Mouse (Mus musculus): ENCODE measurements around the gene Camk2b. TPM values are rescaled to one million over a fixed set of nuclear protein-coding genes. Genes with fewer than 3 reads are reported as not detected.

Gene Camk2b
- total and polyA plus RNA-seq, 2 experiments from 2014 or later = 165 to 188 TPM

DNA sequence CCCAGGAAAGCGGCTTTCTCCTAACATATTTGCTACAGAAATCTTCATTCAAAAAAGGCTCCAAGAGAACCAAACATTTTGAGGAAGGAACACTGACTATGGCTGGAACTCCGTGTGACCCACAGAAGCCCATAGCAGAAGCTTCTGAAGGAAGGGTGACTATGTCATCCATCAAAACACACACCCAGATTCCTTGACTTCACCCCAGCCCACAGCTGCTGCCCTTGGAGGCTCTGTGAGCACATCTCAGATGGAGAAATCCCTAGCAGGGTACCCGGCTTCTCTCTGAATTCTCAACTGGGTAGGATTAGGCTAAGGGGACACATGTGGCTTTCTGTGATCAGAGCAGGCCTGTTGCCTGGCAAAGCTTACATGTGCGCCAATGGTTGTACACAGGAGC is 29.7 kb downstream of the Camk2b start:
- Histone ChIP-seq H3K9ac (replicated peaks; ENCODE audit: low read length) (no peak overlapping the region), H3K27ac (no peak overlapping the region), H3K9me3 (ENCODE audit: low read length) (no peaks in the 10 kb centered on the region), H3K4me1 (ENCODE audit: insufficient read depth, low read length) (peaks cover 9% of the 10 kb centered on the region; the same call in 1 of the 2 replicates), H3K4me2 (ENCODE audit: low read depth, low read length) (no peak overlapping the region), H3K36me3 (ENCODE audit: insufficient read depth, low read length) (no peaks in the 10 kb centered on the region), H3K27me3 (ENCODE audit: insufficient read depth, low read length) (no peaks in the 10 kb centered on the region), H3K4me3 (ENCODE audit: low read length) (no peak overlapping the region)
- 82% methylated on average over 4 of the region's 4 CpGs for WGBS
- ATAC-seq = no peak
- no peak for TF ChIP-seq CTCF (IDR thresholded peaks at IDR 0.05; ENCODE audit: low read depth)
- DNase-seq (ENCODE audit: low spot score) = no peak

DNA sequence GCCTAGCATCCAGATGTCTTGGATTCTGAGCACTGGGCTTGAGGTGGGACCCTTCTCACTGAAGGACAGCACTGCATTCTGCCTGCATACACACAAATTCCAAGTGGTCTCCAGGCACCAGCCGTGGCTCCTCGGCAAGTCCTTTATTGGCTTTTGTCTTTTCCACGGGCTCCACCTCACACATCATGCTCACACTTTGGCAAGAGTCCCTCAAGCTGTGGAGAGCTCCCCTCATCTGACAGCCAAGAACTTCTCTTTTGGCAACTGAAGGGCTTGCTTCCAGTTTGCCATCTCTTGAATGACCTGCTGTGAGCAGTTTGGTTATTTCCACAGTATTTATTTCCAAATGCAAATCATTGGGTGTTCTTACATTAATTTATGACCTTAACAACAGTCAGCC is 30.6 kb downstream of the Camk2b start:
- TF ChIP-seq CTCF (IDR thresholded peaks at IDR 0.05; ENCODE audit: low read depth) = no peak
- Histone ChIP-seq H3K27me3 (ENCODE audit: insufficient read depth, low read length) (no peaks in the 10 kb centered on the region), H3K4me3 (ENCODE audit: low read length) (no peak overlapping the region), H3K27ac (peak overlapping the region; percentile 11; the same call in 1 of the 2 replicates), H3K9ac (replicated peaks; ENCODE audit: low read length) (no peak overlapping the region), H3K4me1 (ENCODE audit: insufficient read depth, low read length) (peaks cover 12% of the 10 kb centered on the region), H3K4me2 (ENCODE audit: low read depth, low read length) (no peak overlapping the region), H3K36me3 (ENCODE audit: insufficient read depth, low read length) (no peaks in the 10 kb centered on the region), H3K9me3 (ENCODE audit: low read length) (no peaks in the 10 kb centered on the region)
- DNase-seq (ENCODE audit: low spot score) = peak; percentile 67
- ATAC-seq = no peak
- WGBS = 40% methylated on average over 3 of the region's 3 CpGs

DNA sequence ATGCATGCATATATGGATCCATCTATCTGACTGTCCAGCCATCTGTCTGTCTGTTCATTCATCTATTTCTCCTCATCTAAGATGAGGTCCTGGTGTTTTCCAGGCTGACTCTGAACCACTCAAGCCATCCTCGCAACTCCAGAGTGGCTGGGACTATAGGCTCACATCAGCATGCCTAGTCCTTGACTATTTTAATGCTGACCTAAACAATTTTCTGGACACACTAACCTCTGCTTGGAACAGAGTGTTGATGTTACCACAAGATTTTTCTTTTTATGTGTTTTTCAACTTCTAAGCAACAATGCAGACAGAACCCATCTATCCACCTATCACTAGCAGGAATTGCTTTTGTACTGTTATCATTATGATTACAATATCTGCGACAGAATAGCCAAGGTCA is 31.4 kb downstream of the Camk2b start:
- Histone ChIP-seq H3K4me1 (ENCODE audit: insufficient read depth, low read length) (peaks cover 12% of the 10 kb centered on the region), H3K4me2 (ENCODE audit: low read depth, low read length) (no peak overlapping the region), H3K36me3 (ENCODE audit: insufficient read depth, low read length) (no peaks in the 10 kb centered on the region), H3K4me3 (ENCODE audit: low read length) (no peak overlapping the region), H3K27ac (no peak overlapping the region), H3K27me3 (ENCODE audit: insufficient read depth, low read length) (no peaks in the 10 kb centered on the region), H3K9ac (replicated peaks; ENCODE audit: low read length) (no peak overlapping the region), H3K9me3 (ENCODE audit: low read length) (no peaks in the 10 kb centered on the region)
- 87% methylated on average over 2 of the region's 2 CpGs for WGBS
- no peak for DNase-seq (ENCODE audit: low spot score)
- no peak for ATAC-seq
- TF ChIP-seq CTCF (IDR thresholded peaks at IDR 0.05; ENCODE audit: low read depth) = no peak

DNA sequence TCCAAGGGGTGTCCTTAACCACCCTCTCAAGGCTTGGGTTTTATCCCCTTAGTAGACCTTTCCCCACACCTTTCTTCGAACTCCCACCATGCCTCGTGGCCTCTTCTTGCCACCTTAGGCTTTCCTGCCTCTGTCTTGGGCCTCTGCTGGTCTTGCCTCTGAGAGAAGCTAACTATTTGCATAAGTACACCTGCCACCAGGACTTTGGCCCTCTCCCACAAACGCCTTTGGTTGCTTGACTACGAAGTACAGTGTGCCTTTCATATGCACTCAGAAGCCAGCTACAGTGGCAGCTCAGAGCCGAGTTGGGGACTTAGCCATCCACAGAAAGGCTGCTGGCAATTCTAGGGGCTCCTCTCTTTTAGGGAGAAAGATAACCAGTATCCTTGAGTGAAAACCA is 32.4 kb downstream of the Camk2b start:
- Histone ChIP-seq H3K27me3 (ENCODE audit: insufficient read depth, low read length) (no peaks in the 10 kb centered on the region), H3K4me2 (ENCODE audit: low read depth, low read length) (no peak overlapping the region), H3K27ac (no peak overlapping the region), H3K4me3 (ENCODE audit: low read length) (no peak overlapping the region), H3K36me3 (ENCODE audit: insufficient read depth, low read length) (no peaks in the 10 kb centered on the region), H3K9ac (replicated peaks; ENCODE audit: low read length) (no peak overlapping the region), H3K9me3 (ENCODE audit: low read length) (no peaks in the 10 kb centered on the region), H3K4me1 (ENCODE audit: insufficient read depth, low read length) (peaks cover 12% of the 10 kb centered on the region)
- 83% methylated on average over 5 of the region's 5 CpGs for WGBS
- ATAC-seq (no peak), DNase-seq (ENCODE audit: low spot score) (no peak)
- no peak for TF ChIP-seq CTCF (IDR thresholded peaks at IDR 0.05; ENCODE audit: low read depth)

DNA sequence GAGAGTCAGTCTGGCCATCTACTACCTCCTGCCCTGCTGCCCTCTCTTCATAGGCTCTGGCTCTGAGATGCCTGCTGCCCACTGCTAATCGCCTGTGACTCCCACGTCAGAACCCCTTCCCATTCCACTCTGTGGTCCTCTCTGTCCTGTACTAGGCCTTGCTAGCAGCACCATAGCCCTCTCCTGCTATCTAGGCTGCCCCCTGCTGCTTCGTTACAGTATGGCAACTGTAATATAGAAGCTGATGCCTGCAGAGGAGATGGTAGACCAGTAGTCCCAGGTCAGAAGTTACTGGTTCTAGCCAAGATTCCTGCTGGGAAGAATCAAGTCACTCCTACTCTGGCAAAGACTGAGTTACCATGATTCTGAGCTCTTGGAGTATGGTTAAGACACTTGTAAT is 33.0 kb downstream of the Camk2b start:
- DNase-seq (ENCODE audit: low spot score) = no peak
- H3K27me3 ChIP-seq (ENCODE audit: insufficient read depth, low read length) = no peaks in the 10 kb centered on the region
- H3K36me3 ChIP-seq (ENCODE audit: insufficient read depth, low read length) = no peaks in the 10 kb centered on the region
- H3K9ac ChIP-seq (replicated peaks; ENCODE audit: low read length) = no peak overlapping the region
- H3K4me1 ChIP-seq (ENCODE audit: insufficient read depth, low read length) = peaks cover 12% of the 10 kb centered on the region
- no peaks in the 10 kb centered on the region for H3K9me3 ChIP-seq (ENCODE audit: low read length)
- H3K4me3 ChIP-seq (ENCODE audit: low read length) = no peak overlapping the region
- no peak overlapping the region for H3K27ac ChIP-seq
- H3K4me2 ChIP-seq (ENCODE audit: low read depth, low read length) = no peak overlapping the region
- peak; percentile 55 for TF ChIP-seq CTCF (IDR thresholded peaks at IDR 0.05; ENCODE audit: low read depth)
- 69% methylated on average over 3 of the region's 3 CpGs for WGBS
- ATAC-seq = no peak

DNA sequence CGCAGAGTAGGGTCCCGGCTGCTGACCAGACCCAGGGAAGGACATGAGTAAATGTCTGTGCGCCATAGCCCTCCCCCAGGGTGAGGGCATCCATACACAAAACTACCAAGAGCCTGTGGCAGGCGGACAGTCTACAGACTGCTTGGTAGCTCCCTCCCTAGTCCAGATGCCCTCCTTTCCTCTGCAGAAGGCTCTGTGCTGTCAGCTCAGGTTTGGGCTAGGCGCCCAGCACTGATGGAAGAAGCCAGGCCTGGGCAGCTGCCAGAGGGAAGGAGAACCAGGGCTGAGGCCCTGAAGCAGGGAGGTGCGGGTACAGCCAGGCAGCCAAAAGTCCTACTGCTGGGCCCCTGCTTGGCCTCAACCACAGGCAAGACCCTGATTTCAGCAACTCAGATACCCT is 35.5 kb downstream of the Camk2b start:
- 0 out of 2 replicates have a peak overlapping the region, but pooled peaks have one; percentile 10 for H3K4me2 ChIP-seq (ENCODE audit: low read depth, low read length)
- no peaks in the 10 kb centered on the region for H3K27me3 ChIP-seq (ENCODE audit: insufficient read depth, low read length)
- H3K9ac ChIP-seq (replicated peaks; ENCODE audit: low read length) = no peak overlapping the region
- 57% methylated on average over 6 of the region's 6 CpGs for WGBS
- no peak overlapping the region for H3K4me3 ChIP-seq (ENCODE audit: low read length)
- DNase-seq (ENCODE audit: low spot score) = peak; percentile 91
- TF ChIP-seq CTCF (IDR thresholded peaks at IDR 0.05; ENCODE audit: low read depth) = peak; percentile 2; the same call in 1 of the 2 replicates
- H3K27ac ChIP-seq = peak overlapping the region; percentile 77
- no peaks in the 10 kb centered on the region for H3K9me3 ChIP-seq (ENCODE audit: low read length)
- ATAC-seq = peak; percentile 81
- peaks cover 13% of the 10 kb centered on the region for H3K4me1 ChIP-seq (ENCODE audit: insufficient read depth, low read length)
- H3K36me3 ChIP-seq (ENCODE audit: insufficient read depth, low read length) = no peaks in the 10 kb centered on the region

DNA sequence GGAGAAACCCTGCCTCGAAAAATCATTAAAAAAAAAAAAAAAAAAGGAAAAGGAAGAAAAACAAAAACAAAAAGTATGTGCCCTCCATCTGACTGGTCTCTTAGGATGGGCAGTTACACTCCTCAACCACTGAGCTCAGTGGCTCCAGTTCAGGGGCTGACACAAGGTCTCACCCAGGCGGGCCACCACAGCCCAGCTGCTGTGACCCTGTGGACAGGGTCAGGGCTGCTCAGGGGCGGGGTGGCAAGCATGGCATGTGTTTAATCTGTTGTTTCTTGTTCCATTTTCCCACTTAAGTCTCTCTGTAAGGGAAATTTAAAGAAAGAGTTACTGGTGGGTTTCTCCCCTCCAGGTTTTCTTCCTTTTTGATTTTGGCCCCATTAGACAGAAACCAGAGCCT is 36.4 kb downstream of the Camk2b start:
- DNase-seq (ENCODE audit: low spot score) (no peak), ATAC-seq (no peak)
- WGBS = 74% methylated on average over 3 of the region's 3 CpGs

More for the DNA sequence above, 36.4 kb downstream of the Camk2b start:
- Histone ChIP-seq H3K9me3 (ENCODE audit: low read length) (no peaks in the 10 kb centered on the region), H3K4me2 (ENCODE audit: low read depth, low read length) (no peak overlapping the region), H3K4me1 (ENCODE audit: insufficient read depth, low read length) (peaks cover 13% of the 10 kb centered on the region), H3K36me3 (ENCODE audit: insufficient read depth, low read length) (no peaks in the 10 kb centered on the region), H3K27ac (peak overlapping the region; percentile 77), H3K9ac (replicated peaks; ENCODE audit: low read length) (no peak overlapping the region), H3K4me3 (ENCODE audit: low read length) (no peak overlapping the region), H3K27me3 (ENCODE audit: insufficient read depth, low read length) (no peaks in the 10 kb centered on the region)
- no peak for TF ChIP-seq CTCF (IDR thresholded peaks at IDR 0.05; ENCODE audit: low read depth)
